Mouse (Mus musculus) stomach, postnatal 0 days (tissue): ENCODE results near the gene Mllt3. TPM values are rescaled to one million over a fixed set of nuclear protein-coding genes. Genes with fewer than 3 reads are reported as not detected.

Source experiments
- ATAC-seq: fragments of 200-750 bp; cut with Nextera tagmentation; 2 replicates; pipeline ENCODE4 v1.8.0; 2017; ENCODE audit not compliant: low FRiP score, low TSS enrichment
- DNase-seq: peaks from one replicate; pipeline ENCODE4 v3.0.0-alpha.2; 2016; ENCODE audit warnings: low spot score
- H3K27ac ChIP-seq: fragments of 300-500 bp; sonication (generic); replicated peaks from 2 replicates; pipeline ENCODE4 v1.5.1; 2014; ENCODE audit warnings: mild to moderate bottlenecking, control low read depth
- H3K27me3 ChIP-seq: fragments of 300-500 bp; sonication (generic); 2 replicates; pipeline ENCODE4 v1.6.1; 2014; ENCODE audit warnings: low read length; ENCODE audit not compliant: control insufficient read depth, insufficient read depth
- H3K36me3 ChIP-seq: fragments of 300-500 bp; sonication (generic); 2 replicates; pipeline ENCODE4 v1.6.1; 2014; ENCODE audit warnings: low read length, mixed read lengths; ENCODE audit not compliant: control insufficient read depth, insufficient read depth
- H3K4me1 ChIP-seq: fragments of 300-500 bp; sonication (generic); replicated peaks from 2 replicates; pipeline ENCODE4 v1.6.1; 2014; ENCODE audit warnings: antibody characterized with exemption; ENCODE audit not compliant: control insufficient read depth, insufficient read depth
- H3K4me2 ChIP-seq: fragments of 300-500 bp; sonication (generic); replicated peaks from 2 replicates; pipeline ENCODE4 v1.6.1; 2014; ENCODE audit warnings: low read depth, mild to moderate bottlenecking, control low read depth, moderate library complexity
- H3K4me3 ChIP-seq: fragments of 300-500 bp; sonication (generic); 2 replicates; pipeline ENCODE4 v1.5.1; 2014; ENCODE audit warnings: low read depth, low read length, control low read depth
- H3K9ac ChIP-seq: fragments of 300-500 bp; sonication (generic); 2 replicates; pipeline ENCODE4 v1.6.1; 2014; ENCODE audit warnings: mild to moderate bottlenecking, low read length, control low read depth, mixed read lengths
- H3K9me3 ChIP-seq: fragments of 300-500 bp; sonication (generic); 2 replicates; pipeline ENCODE4 v1.6.1; 2016; ENCODE audit warnings: low read length; ENCODE audit not compliant: control insufficient read depth
- CTCF ChIP-seq: IDR thresholded peaks from 2 replicates; pipeline ENCODE4 v1.5.1; 2016; ENCODE audit warnings: antibody characterized with exemption, low read depth, mild to moderate bottlenecking, moderate library complexity
- EP300 ChIP-seq: optimal IDR thresholded peaks from 2 replicates; pipeline ENCODE3; 2016; ENCODE audit warnings: antibody characterized with exemption
- WGBS: fragments of 180-500 bp; shearing (Covaris S2); extraction: QIAGEN DNeasy Blood & Tissue Kit; methylation state at CpG from one replicate; pipeline ENCODE4 v1.1.7; 2014; 5-methylcytosine and 5-hydroxymethylcytosine counted together
- polyA plus RNA-seq: library from polyadenylated mRNA; unstranded; fragments of >200 nt; fragmentation: Nextera tagmentation; extraction: Ambion mirVana; gene quantifications from 2 replicates; pipeline ENCODE4 v1.2.1, GENCODE M21; 2015

Gene Mllt3
- polyA plus RNA-seq, 1 experiment from 2014 or later = 82.9 TPM

DNA sequence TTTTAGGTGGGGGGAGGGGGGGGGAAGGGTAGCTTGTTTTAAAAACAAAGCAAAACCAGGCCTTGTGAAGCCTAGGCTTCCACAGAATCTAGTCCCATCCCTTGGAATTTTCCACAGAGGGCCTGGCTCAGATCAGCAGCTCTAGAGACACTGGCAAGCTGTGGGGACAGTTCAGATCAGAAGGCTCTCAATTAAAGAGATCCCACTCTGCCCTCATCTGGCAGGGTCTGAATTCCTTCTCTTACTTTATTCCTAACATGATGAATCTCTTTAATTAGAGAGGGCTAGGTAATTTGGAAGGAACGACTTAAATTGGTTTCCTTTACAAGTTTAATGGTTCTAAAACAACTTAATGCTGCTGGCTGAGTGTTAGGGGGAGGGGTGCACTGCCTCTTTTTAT is 132.0 kb downstream of the Mllt3 start:
- no peak overlapping the region for H3K4me3 ChIP-seq
- H3K9me3 ChIP-seq = no peaks in the 10 kb centered on the region
- WGBS = 28% methylated on average over 1 of the region's 1 CpGs
- ATAC-seq (no peak), DNase-seq (no peak)
- H3K36me3 ChIP-seq = no peaks in the 10 kb centered on the region
- H3K4me1 ChIP-seq = no peaks in the 10 kb centered on the region
- H3K27me3 ChIP-seq = no peaks in the 10 kb centered on the region
- H3K9ac ChIP-seq = no peak overlapping the region
- TF ChIP-seq EP300 (no peak), CTCF (peak; percentile 37)
- H3K4me2 ChIP-seq = no peak overlapping the region
- no peak overlapping the region for H3K27ac ChIP-seq

DNA sequence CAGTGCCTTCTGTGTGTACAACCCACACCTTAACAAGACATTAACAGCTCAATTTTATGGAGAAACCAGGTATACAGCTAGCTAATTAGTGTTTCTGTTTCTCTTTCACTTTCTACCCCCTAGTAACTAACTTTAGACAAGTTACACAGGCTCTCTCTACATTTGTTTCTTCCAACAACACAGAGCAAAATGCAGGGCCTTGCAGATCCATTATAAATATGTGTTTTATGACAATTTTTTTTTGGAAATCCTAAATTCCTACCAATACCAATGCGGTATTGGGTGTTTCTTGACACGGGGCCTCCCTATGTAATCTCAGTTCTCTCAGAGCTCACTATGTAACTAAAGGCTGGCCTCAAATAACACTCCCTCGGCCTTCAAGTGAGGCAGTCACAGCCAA is 139.7 kb downstream of the Mllt3 start:
- Histone ChIP-seq H3K27me3 (no peaks in the 10 kb centered on the region), H3K9me3 (no peaks in the 10 kb centered on the region), H3K4me1 (no peaks in the 10 kb centered on the region), H3K36me3 (no peaks in the 10 kb centered on the region), H3K4me2 (no peak overlapping the region), H3K27ac (no peak overlapping the region), H3K4me3 (no peak overlapping the region), H3K9ac (no peak overlapping the region)
- 0 out of 2 replicates have a peak, but pooled peaks have one; percentile 49 for ATAC-seq
- peak; percentile 20 for DNase-seq
- no peak for TF ChIP-seq CTCF
- no peak for TF ChIP-seq EP300
- 69% methylated on average over 3 of the region's 3 CpGs for WGBS

DNA sequence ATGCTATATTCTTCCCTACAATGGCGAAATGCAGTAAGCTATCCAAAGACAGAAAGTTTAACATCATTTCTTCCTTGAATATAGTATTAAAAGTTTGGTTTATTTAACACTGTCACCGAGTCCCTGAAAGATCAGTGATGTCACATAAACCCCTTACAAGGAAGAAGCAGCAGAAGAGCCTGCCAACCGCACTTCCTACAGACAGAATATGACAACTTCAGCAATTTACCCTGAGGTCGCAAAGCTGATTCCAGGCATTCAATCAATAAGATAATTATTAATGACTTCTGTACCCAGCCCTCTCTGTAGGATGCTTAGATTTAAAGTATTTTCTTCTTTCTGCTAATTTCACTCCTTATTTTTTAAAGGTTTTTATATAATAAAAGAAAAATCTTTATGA is 140.2 kb downstream of the Mllt3 start:
- H3K4me2 ChIP-seq = no peak overlapping the region
- no peaks in the 10 kb centered on the region for H3K9me3 ChIP-seq
- H3K9ac ChIP-seq = no peak overlapping the region
- no peak overlapping the region for H3K4me3 ChIP-seq
- no peaks in the 10 kb centered on the region for H3K27me3 ChIP-seq
- H3K4me1 ChIP-seq = no peaks in the 10 kb centered on the region
- H3K27ac ChIP-seq = no peak overlapping the region
- H3K36me3 ChIP-seq = no peaks in the 10 kb centered on the region
- 79% methylated on average over 4 of the region's 4 CpGs for WGBS
- TF ChIP-seq CTCF = no peak
- TF ChIP-seq EP300 = no peak
- no peak for DNase-seq
- ATAC-seq = no peak

DNA sequence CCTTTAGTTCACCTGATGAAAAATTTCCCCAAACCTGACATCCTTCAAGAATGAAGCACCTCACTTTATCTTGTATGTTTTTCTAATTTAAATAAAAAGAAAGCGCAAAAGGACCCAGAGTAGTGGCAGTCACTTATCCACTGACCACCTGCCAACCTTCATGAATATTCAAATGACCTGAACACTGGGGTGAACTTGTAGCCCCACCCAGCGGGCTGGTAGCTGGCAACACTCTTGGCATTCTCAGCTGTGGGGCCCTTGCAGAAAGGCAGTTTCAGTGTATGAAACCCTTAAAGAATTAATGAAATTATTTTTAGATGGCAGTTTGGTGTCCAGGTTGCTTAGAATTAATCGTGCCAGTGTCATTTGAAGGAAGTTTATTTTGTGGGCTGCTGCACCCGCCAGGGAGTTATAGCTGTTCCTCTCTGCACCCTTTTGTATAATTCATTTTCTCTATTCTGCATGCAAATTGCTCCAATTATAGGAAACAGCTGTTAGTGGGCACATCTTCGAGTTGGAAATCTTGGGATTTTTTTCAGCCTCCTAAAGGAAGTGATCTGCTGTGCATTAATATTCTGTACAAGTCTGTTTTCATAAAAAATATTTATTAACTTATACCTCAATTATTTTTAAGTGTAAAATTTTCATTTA is 149.8 kb downstream of the Mllt3 start:
- no peak overlapping the region for H3K4me3 ChIP-seq
- H3K36me3 ChIP-seq = no peaks in the 10 kb centered on the region
- ATAC-seq = no peak
- 65% methylated on average over 5 of the region's 5 CpGs for WGBS
- no peaks in the 10 kb centered on the region for H3K27me3 ChIP-seq
- H3K9me3 ChIP-seq = no peaks in the 10 kb centered on the region
- TF ChIP-seq EP300 (no peak), CTCF (0 out of 2 replicates have a peak, but pooled peaks have one; percentile 13)
- no peak overlapping the region for H3K9ac ChIP-seq
- H3K4me1 ChIP-seq = no peaks in the 10 kb centered on the region
- no peak overlapping the region for H3K4me2 ChIP-seq
- H3K27ac ChIP-seq = no peak overlapping the region
- DNase-seq = peak; percentile 48

DNA sequence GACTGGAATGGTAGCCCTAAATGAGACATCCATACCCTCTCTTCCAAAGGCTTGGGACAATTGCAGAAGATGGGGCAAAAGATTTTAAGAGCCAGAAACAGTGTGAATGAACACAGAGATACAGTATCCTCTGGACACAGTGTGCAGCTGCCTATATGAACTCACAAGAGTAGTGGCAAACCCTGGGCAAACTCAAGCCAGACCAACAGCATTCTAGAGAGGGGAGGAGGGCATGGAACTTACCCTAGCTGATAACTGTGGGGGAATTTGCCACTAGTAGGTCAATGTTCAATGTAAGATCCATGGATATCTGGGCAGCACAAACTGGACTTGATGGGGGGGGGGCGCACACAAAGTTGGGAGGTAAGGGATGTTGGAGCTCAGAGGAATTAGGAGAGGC is 151.2 kb downstream of the Mllt3 start:
- no peaks in the 10 kb centered on the region for H3K36me3 ChIP-seq
- 0 out of 2 replicates have a peak overlapping the region, but pooled peaks have one; percentile 4 for H3K27ac ChIP-seq
- no peaks in the 10 kb centered on the region for H3K27me3 ChIP-seq
- no peak overlapping the region for H3K4me3 ChIP-seq
- ATAC-seq (peak; percentile 72), DNase-seq (peak; percentile 35)
- H3K4me2 ChIP-seq = no peak overlapping the region
- 100% methylated on average over 1 of the region's 1 CpGs for WGBS
- TF ChIP-seq CTCF (no peak), EP300 (no peak)
- no peak overlapping the region for H3K9ac ChIP-seq
- no peaks in the 10 kb centered on the region for H3K9me3 ChIP-seq
- H3K4me1 ChIP-seq = no peaks in the 10 kb centered on the region

DNA sequence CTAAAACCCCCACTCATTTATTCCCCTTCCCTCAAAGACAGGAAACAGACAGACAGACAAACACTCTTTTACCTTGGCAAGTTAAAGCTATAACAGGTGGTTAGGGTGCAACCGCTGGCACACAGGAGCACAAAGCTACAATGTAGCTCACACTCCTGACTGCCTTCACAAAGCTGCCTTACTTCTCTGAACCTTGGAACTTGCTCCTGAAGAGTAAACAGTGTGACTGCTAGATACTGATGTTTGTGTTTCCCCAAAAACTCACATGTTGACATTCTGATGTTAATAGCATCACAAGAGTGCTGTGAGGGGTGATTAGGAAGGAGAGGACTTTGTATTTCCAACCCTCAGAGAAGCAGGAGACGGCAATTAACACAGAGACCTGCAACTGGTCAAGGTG is 151.6 kb downstream of the Mllt3 start:
- 0 out of 2 replicates have a peak overlapping the region, but pooled peaks have one; percentile 67 for H3K27ac ChIP-seq
- no peak overlapping the region for H3K4me3 ChIP-seq
- H3K9ac ChIP-seq = no peak overlapping the region
- H3K27me3 ChIP-seq = no peaks in the 10 kb centered on the region
- H3K9me3 ChIP-seq = no peaks in the 10 kb centered on the region
- TF ChIP-seq EP300 = no peak
- no peak for TF ChIP-seq CTCF
- H3K4me1 ChIP-seq = no peaks in the 10 kb centered on the region
- DNase-seq = peak; percentile 40
- H3K4me2 ChIP-seq = 0 out of 2 replicates have a peak overlapping the region, but pooled peaks have one; percentile 14
- WGBS = 68% methylated on average over 2 of the region's 2 CpGs
- ATAC-seq = peak; percentile 93
- H3K36me3 ChIP-seq = no peaks in the 10 kb centered on the region
